Mouse (Mus musculus) heart, postnatal 4 days (tissue): ENCODE measurements around the gene Nkd1. TPM values are rescaled to one million over a fixed set of nuclear protein-coding genes. Genes with fewer than 3 reads are reported as not detected.
A peak's percentile ranks its signal among the peaks of the same experiment; 100 is the strongest.

Experiments
- DNase-seq: peaks from one replicate; pipeline ENCODE4 v3.0.0; 2021
- total RNA-seq, 2 experiments: library from RNA; stranded (reverse); gene quantifications; 2 replicates each; pipeline ENCODE4 v1.2.3; 2021

Gene Nkd1
- total RNA-seq, result 10 to 100 TPM in 1 of 2 experiments, 1 to 10 TPM in 1; 8.7 to 10.2 TPM

- peak; percentile 92 for DNase-seq
Measured at GRCm38 (mm10) chr8:88520985-88521527, at the start of gene Nkd1. Gene Nkd1 (plus strand): TSS chr8:88521354.

- DNase-seq, result no peak
Measured at GRCm38 (mm10) chr8:88481290-88481689, 39.9 kb upstream of the Nkd1 start.

GRCm38 (mm10) chr8:88488391-88488829 lies 32.7 kb upstream of the Nkd1 start:
- DNase-seq, result no peak

- no peak for DNase-seq
Measured at GRCm38 (mm10) chr8:88494076-88494475, 27.1 kb upstream of the Nkd1 start.

GRCm38 (mm10) chr8:88495071-88495805 lies 25.9 kb upstream of the Nkd1 start:
- DNase-seq, result peak; percentile 33

- DNase-seq, result no peak
Measured at GRCm38 (mm10) chr8:88502143-88502542, 19.0 kb upstream of the Nkd1 start.

- DNase-seq, result no peak
Measured at GRCm38 (mm10) chr8:88506981-88507380, 14.2 kb upstream of the Nkd1 start.

GRCm38 (mm10) chr8:88511061-88511460 lies 10.1 kb upstream of the Nkd1 start:
- no peak for DNase-seq

GRCm38 (mm10) chr8:88512094-88512794 lies 8.9 kb upstream of the Nkd1 start:
- DNase-seq, result no peak

- DNase-seq, result no peak
Measured at GRCm38 (mm10) chr8:88518047-88518446, 3.1 kb upstream of the Nkd1 start.

GRCm38 (mm10) chr8:88520381-88520780 lies 773 bp upstream of the Nkd1 start:
- peak; percentile 36 for DNase-seq

- DNase-seq, result peak; percentile 23
Measured at GRCm38 (mm10) chr8:88521541-88522414, 624 bp downstream of the Nkd1 start.

- DNase-seq, result no peak
Measured at GRCm38 (mm10) chr8:88522433-88523030, 1.4 kb downstream of the Nkd1 start.

GRCm38 (mm10) chr8:88523621-88524020 lies 2.5 kb downstream of the Nkd1 start:
- no peak for DNase-seq

GRCm38 (mm10) chr8:88524132-88524531 lies 3.0 kb downstream of the Nkd1 start:
- no peak for DNase-seq

GRCm38 (mm10) chr8:88524851-88525250 lies 3.7 kb downstream of the Nkd1 start:
- peak; percentile 38 for DNase-seq

GRCm38 (mm10) chr8:88526296-88526695 lies 5.1 kb downstream of the Nkd1 start:
- DNase-seq, result no peak

- no peak for DNase-seq
Measured at GRCm38 (mm10) chr8:88528186-88528585, 7.0 kb downstream of the Nkd1 start.

- DNase-seq, result no peak
Measured at GRCm38 (mm10) chr8:88529798-88530197, 8.6 kb downstream of the Nkd1 start.

GRCm38 (mm10) chr8:88537081-88537480 lies 15.9 kb downstream of the Nkd1 start:
- DNase-seq, result no peak

- peak; percentile 35 for DNase-seq
Measured at GRCm38 (mm10) chr8:88537998-88538975, 17.1 kb downstream of the Nkd1 start.
